ENCODE assay signal across 8 mouse cellular contexts in the genomic region with DNA sequence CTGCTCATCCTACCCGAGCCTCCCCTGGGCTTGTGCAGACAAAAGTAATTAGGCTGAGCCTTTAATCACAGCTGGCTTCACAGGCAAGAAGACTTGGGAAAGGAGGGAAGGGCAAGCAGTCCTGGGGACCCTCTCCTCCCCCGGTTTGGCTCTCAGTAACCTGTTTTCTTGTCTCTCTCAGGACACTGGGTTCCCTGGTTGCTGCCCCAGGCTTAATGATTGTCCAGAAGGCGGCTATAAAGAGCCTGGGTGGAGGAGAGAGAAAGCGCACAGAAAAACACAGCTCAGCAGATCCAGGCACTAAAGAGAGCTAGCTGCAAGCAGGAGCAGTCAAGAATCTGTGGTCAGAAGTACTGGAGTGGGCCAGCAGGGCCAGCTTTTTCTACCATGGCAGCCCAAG. TPM values are rescaled to one million over a fixed set of nuclear protein-coding genes. Genes with fewer than 3 reads are reported as not detected.
A peak's percentile ranks its signal among the peaks of the same experiment; 100 is the strongest.
DNase-seq lines count a peak whose midpoint lies in the region; ATAC-seq lines count a peak whose summit lies in the region.

No protein-coding gene starts in this region.

- no peaks in the 10 kb centered on the region for H3K27me3 ChIP-seq in heart, embryonic 14.5 days (ENCODE audit: control insufficient read depth, insufficient read depth, low read length)
- H3K27me3 ChIP-seq in embryonic facial prominence, embryonic 14.5 days (replicated peaks; ENCODE audit: control insufficient read depth, insufficient read depth, low read length), result no peaks in the 10 kb centered on the region
- H3K27me3 ChIP-seq in kidney, embryonic 15.5 days, result no peaks in the 10 kb centered on the region
- no peaks in the 10 kb centered on the region for H3K27me3 ChIP-seq in neural tube, embryonic 12.5 days (replicated peaks)

- no peaks in the 10 kb centered on the region for H3K9me3 ChIP-seq in heart, embryonic 14.5 days (ENCODE audit: control insufficient read depth, low read length)
- H3K9me3 ChIP-seq in embryonic facial prominence, embryonic 14.5 days (ENCODE audit: control insufficient read depth, low read length), result no peaks in the 10 kb centered on the region
- no peaks in the 10 kb centered on the region for H3K9me3 ChIP-seq in kidney, embryonic 15.5 days (replicated peaks)
- no peaks in the 10 kb centered on the region for H3K9me3 ChIP-seq in neural tube, embryonic 12.5 days

- H3K27ac ChIP-seq in heart, embryonic 14.5 days (replicated peaks in 1 of 2; ENCODE audit: control insufficient read depth in 1 of 2, insufficient read depth in 1 of 2, low read depth in 2 of 2, low read length in 2 of 2), result no peak overlapping the region; a peak in 1 of 4 replicates
- H3K27ac ChIP-seq in embryonic facial prominence, embryonic 14.5 days (replicated peaks; ENCODE audit: low read depth, low read length), result no peak overlapping the region
- peak overlapping the region; percentile 93 for H3K27ac ChIP-seq in kidney, embryonic 15.5 days
- peak overlapping the region; percentile 59; the same call in 1 of the 2 replicates for H3K27ac ChIP-seq in neural tube, embryonic 12.5 days

- DNase-seq in heart, postnatal 4 days, result no peak
- no peak for DNase-seq in embryonic facial prominence, embryonic 14.5 days (ENCODE audit: low spot score)
- no peak for DNase-seq in adrenal gland, adult (ENCODE audit: inconsistent age in 2 of 2, low spot score in 1 of 2)
- no peak for DNase-seq in embryo, embryonic 9.5 days (ENCODE audit: extremely low spot score)
- no peak for DNase-seq in adrenal gland, adult 18-20 months (ENCODE audit: low spot score in 2 of 2)

- WGBS in heart, embryonic 14.5 days, result 29% methylated on average over 4 of the region's 4 CpGs
- WGBS in embryonic facial prominence, embryonic 14.5 days, result 30% methylated on average over 4 of the region's 4 CpGs
- 9% methylated on average over 4 of the region's 4 CpGs for WGBS in kidney, embryonic 15.5 days
- 7% methylated on average over 4 of the region's 4 CpGs for WGBS in neural tube, embryonic 12.5 days

- peak overlapping the region; percentile 88 for H3K9ac ChIP-seq in heart, embryonic 14.5 days (ENCODE audit: low read length)
- H3K9ac ChIP-seq in embryonic facial prominence, embryonic 14.5 days (ENCODE audit: low read depth, low read length), result peak overlapping the region; percentile 75; the same call in 1 of the 2 replicates
- peak overlapping the region; percentile 72; the same call in 1 of the 2 replicates for H3K9ac ChIP-seq in kidney, embryonic 15.5 days
- H3K9ac ChIP-seq in neural tube, embryonic 12.5 days, result peak overlapping the region; percentile 83

- H3K36me3 ChIP-seq in heart, embryonic 14.5 days (ENCODE audit: control insufficient read depth, insufficient read depth, low read length), result peaks cover 47% of the 10 kb centered on the region
- H3K36me3 ChIP-seq in embryonic facial prominence, embryonic 14.5 days (ENCODE audit: control insufficient read depth, insufficient read depth, low read length), result peaks cover 34% of the 10 kb centered on the region
- peaks cover 40% of the 10 kb centered on the region for H3K36me3 ChIP-seq in kidney, embryonic 15.5 days
- H3K36me3 ChIP-seq in neural tube, embryonic 12.5 days, result peaks cover 45% of the 10 kb centered on the region

- peaks cover 13 to 34% of the 10 kb centered on the region in 2 experiments for H3K4me1 ChIP-seq in heart, embryonic 14.5 days (ENCODE audit: control insufficient read depth in 2 of 2, insufficient read depth in 2 of 2, low read length in 2 of 2)
- H3K4me1 ChIP-seq in embryonic facial prominence, embryonic 14.5 days (ENCODE audit: control insufficient read depth, insufficient read depth, low read length), result peaks cover 11% of the 10 kb centered on the region; the same call in 1 of the 2 replicates
- H3K4me1 ChIP-seq in kidney, embryonic 15.5 days, result peaks cover 34% of the 10 kb centered on the region
- H3K4me1 ChIP-seq in neural tube, embryonic 12.5 days, result peaks cover 22% of the 10 kb centered on the region

- no peak for ATAC-seq in heart, embryonic 14.5 days (ENCODE audit: insufficient number of reproducible peaks, insufficient read depth, low FRiP score, low read depth)
- ATAC-seq in embryonic facial prominence, embryonic 14.5 days (ENCODE audit: low read depth), result no peak
- no peak; the same call in 1 of the 2 replicates for ATAC-seq in kidney, embryonic 15.5 days (replicated peaks; ENCODE audit: low FRiP score)
- ATAC-seq in neural tube, embryonic 12.5 days (ENCODE audit: low FRiP score, low read depth), result no peak

- peak overlapping the region; percentile 17 to 77; a peak in 3 of 4 replicates for H3K4me3 ChIP-seq in heart, embryonic 14.5 days (ENCODE audit: control insufficient read depth in 1 of 2, insufficient read depth in 1 of 2, low read depth in 1 of 2, low read length in 2 of 2)
- H3K4me3 ChIP-seq in embryonic facial prominence, embryonic 14.5 days (ENCODE audit: low read depth, low read length), result peak overlapping the region; percentile 74; the same call in 1 of the 2 replicates
- H3K4me3 ChIP-seq in kidney, embryonic 15.5 days (replicated peaks), result peak overlapping the region; percentile 70
- peak overlapping the region; percentile 70 for H3K4me3 ChIP-seq in neural tube, embryonic 12.5 days

- H3K4me2 ChIP-seq in heart, embryonic 14.5 days (ENCODE audit: low read length), result peak overlapping the region; percentile 92
- H3K4me2 ChIP-seq in embryonic facial prominence, embryonic 14.5 days (ENCODE audit: low read depth, low read length), result peak overlapping the region; percentile 96
- peak overlapping the region; percentile 94 for H3K4me2 ChIP-seq in kidney, embryonic 15.5 days
- peak overlapping the region; percentile 95 for H3K4me2 ChIP-seq in neural tube, embryonic 12.5 days (replicated peaks)

RNA-seq across cellular contexts. Expression of a gene that starts 1.4 kb away (rescaled TPM):
- polyA plus RNA-seq in heart, embryonic 14.5 days (2014; fragmentation: Nextera tagmentation; extraction: Ambion mirVana), result 32.0 and 35.7 TPM in 2 replicates
- total RNA-seq in heart, postnatal 4 days (2021), result 10 to 100 TPM; 21.9 to 26.1 TPM
- polyA plus RNA-seq in embryonic facial prominence, embryonic 14.5 days (2014; fragmentation: Nextera tagmentation; extraction: Ambion mirVana), result 19.0 and 20.1 TPM in 2 replicates
- polyA plus RNA-seq in kidney, embryonic 15.5 days (2015; fragmentation: Nextera tagmentation; extraction: Ambion mirVana), result 47.5 and 48.4 TPM in 2 replicates
- 44.1 and 45.5 TPM in 2 replicates for polyA plus RNA-seq in neural tube, embryonic 12.5 days (2016; fragmentation: Nextera tagmentation; extraction: Ambion mirVana)
- 10 to 100 TPM; 15.2 to 16.1 TPM for total RNA-seq in adrenal gland, adult 18-20 months (2021)

RNA-seq across cellular contexts. Expression of a gene that starts 8.9 kb away (rescaled TPM):
- polyA plus RNA-seq in heart, embryonic 14.5 days (2014; fragmentation: Nextera tagmentation; extraction: Ambion mirVana), result 1,406 and 1,617 TPM in 2 replicates
- 1,000 to 10,000 TPM; 1,107 to 1,153 TPM for total RNA-seq in heart, postnatal 4 days (2021)
- polyA plus RNA-seq in embryonic facial prominence, embryonic 14.5 days (2014; fragmentation: Nextera tagmentation; extraction: Ambion mirVana), result 2,445 and 2,627 TPM in 2 replicates
- 1,882 and 2,019 TPM in 2 replicates for polyA plus RNA-seq in kidney, embryonic 15.5 days (2015; fragmentation: Nextera tagmentation; extraction: Ambion mirVana)
- polyA plus RNA-seq in neural tube, embryonic 12.5 days (2016; fragmentation: Nextera tagmentation; extraction: Ambion mirVana), result 1,233 and 1,284 TPM in 2 replicates
- 1,000 to 10,000 TPM; 1,079 to 1,172 TPM for total RNA-seq in adrenal gland, adult 18-20 months (2021)

RNA-seq across cellular contexts. Expression of a gene that starts 9.3 kb away (rescaled TPM):
- 74.0 and 85.4 TPM in 2 replicates for polyA plus RNA-seq in heart, embryonic 14.5 days (2014; fragmentation: Nextera tagmentation; extraction: Ambion mirVana)
- total RNA-seq in heart, postnatal 4 days (2021), result 10 to 100 TPM; 41.4 to 42.4 TPM
- polyA plus RNA-seq in embryonic facial prominence, embryonic 14.5 days (2014; fragmentation: Nextera tagmentation; extraction: Ambion mirVana), result 130 and 133 TPM in 2 replicates
- 135 and 138 TPM in 2 replicates for polyA plus RNA-seq in kidney, embryonic 15.5 days (2015; fragmentation: Nextera tagmentation; extraction: Ambion mirVana)
- polyA plus RNA-seq in neural tube, embryonic 12.5 days (2016; fragmentation: Nextera tagmentation; extraction: Ambion mirVana), result 266 and 275 TPM in 2 replicates
- total RNA-seq in adrenal gland, adult 18-20 months (2021), result 100 to 1,000 TPM in 1 of 2 experiments, 10 to 100 TPM in 1; 90.8 to 109 TPM

RNA-seq across cellular contexts. Expression of a gene that starts 18.8 kb away (rescaled TPM):
- polyA plus RNA-seq in heart, embryonic 14.5 days (2014; fragmentation: Nextera tagmentation; extraction: Ambion mirVana), result 12.7 and 12.9 TPM in 2 replicates
- 10 to 100 TPM; 42.1 to 45.8 TPM for total RNA-seq in heart, postnatal 4 days (2021)
- polyA plus RNA-seq in embryonic facial prominence, embryonic 14.5 days (2014; fragmentation: Nextera tagmentation; extraction: Ambion mirVana), result 29.6 and 30.0 TPM in 2 replicates
- polyA plus RNA-seq in kidney, embryonic 15.5 days (2015; fragmentation: Nextera tagmentation; extraction: Ambion mirVana), result 43.9 and 48.2 TPM in 2 replicates
- polyA plus RNA-seq in neural tube, embryonic 12.5 days (2016; fragmentation: Nextera tagmentation; extraction: Ambion mirVana), result 31.0 and 33.0 TPM in 2 replicates
- total RNA-seq in adrenal gland, adult 18-20 months (2021), result 100 to 1,000 TPM; 182 to 214 TPM

RNA-seq across cellular contexts. Expression of a gene that starts 20.3 kb away (rescaled TPM):
- 19.5 and 20.9 TPM in 2 replicates for polyA plus RNA-seq in heart, embryonic 14.5 days (2014; fragmentation: Nextera tagmentation; extraction: Ambion mirVana)
- 10 to 100 TPM; 14.3 to 14.7 TPM for total RNA-seq in heart, postnatal 4 days (2021)
- 19.4 and 23.6 TPM in 2 replicates for polyA plus RNA-seq in embryonic facial prominence, embryonic 14.5 days (2014; fragmentation: Nextera tagmentation; extraction: Ambion mirVana)
- 29.1 and 30.9 TPM in 2 replicates for polyA plus RNA-seq in kidney, embryonic 15.5 days (2015; fragmentation: Nextera tagmentation; extraction: Ambion mirVana)
- 30.6 and 35.7 TPM in 2 replicates for polyA plus RNA-seq in neural tube, embryonic 12.5 days (2016; fragmentation: Nextera tagmentation; extraction: Ambion mirVana)
- 10 to 100 TPM; 22.4 to 26.1 TPM for total RNA-seq in adrenal gland, adult 18-20 months (2021)

Comparison
In these comparisons a context has a peak if more than half of its experiments do, and no peak if none do; other contexts are left out.
1. H3K27ac ChIP-seq: peak in kidney, embryonic 15.5 days (single experiment) and neural tube, embryonic 12.5 days (single experiment); none in heart, embryonic 14.5 days (0 of 2) and embryonic facial prominence, embryonic 14.5 days (single experiment).
2. Peak in every context shown above with its lines, with median percentiles within 50 percentile points of each other: H3K4me2 ChIP-seq, H3K4me3 ChIP-seq and H3K9ac ChIP-seq.